Mouse (Mus musculus) heart, postnatal 0 days (tissue): ENCODE results near the gene Olfr821. TPM values are rescaled to one million over a fixed set of nuclear protein-coding genes. Genes with fewer than 3 reads are reported as not detected.
"Not testable (repeated sequence)": the region's sequence is repeated elsewhere in the genome, so short reads cannot be mapped to it uniquely, and the experiment has no call there.

ENCODE experiments used
- ATAC-seq: fragments of 200-750 bp; cut with Nextera tagmentation; 2 replicates; pipeline ENCODE4 v1.8.0; 2017; ENCODE audit warnings: low read depth, moderate number of reproducible peaks, moderate library complexity; ENCODE audit not compliant: insufficient read depth
- DNase-seq: peaks from one replicate; pipeline ENCODE4 v3.0.0-alpha.2; 2016; ENCODE audit warnings: low spot score
- H3K27ac ChIP-seq: fragments of 300-500 bp; sonication (generic); 2 replicates; pipeline ENCODE4 v1.5.1; 2014; ENCODE audit warnings: low read depth, mild to moderate bottlenecking
- H3K27me3 ChIP-seq: fragments of 300-500 bp; sonication (generic); 2 replicates; pipeline ENCODE4 v1.6.1; 2014; ENCODE audit warnings: low read length, mixed read lengths; ENCODE audit not compliant: control insufficient read depth, insufficient read depth
- H3K36me3 ChIP-seq: fragments of 300-500 bp; sonication (generic); replicated peaks from 2 replicates; pipeline ENCODE4 v1.6.1; 2014; ENCODE audit warnings: low read length, mixed read lengths; ENCODE audit not compliant: control insufficient read depth, insufficient read depth
- H3K4me1 ChIP-seq: fragments of 300-500 bp; sonication (generic); 2 replicates; pipeline ENCODE4 v1.6.1; 2014; ENCODE audit warnings: antibody characterized with exemption; ENCODE audit not compliant: control insufficient read depth, insufficient read depth
- H3K4me2 ChIP-seq: fragments of 300-500 bp; sonication (generic); 2 replicates; pipeline ENCODE4 v1.6.1; 2014; ENCODE audit warnings: low read depth, mild to moderate bottlenecking, low read length, moderate library complexity
- H3K4me3 ChIP-seq: fragments of 300-500 bp; sonication (generic); 2 replicates; pipeline ENCODE4 v1.5.1; 2014; ENCODE audit warnings: low read depth, low read length
- H3K9ac ChIP-seq: fragments of 300-500 bp; sonication (generic); replicated peaks from 2 replicates; pipeline ENCODE4 v1.6.1; 2014; ENCODE audit warnings: low read depth, low read length, mixed read lengths
- H3K9me3 ChIP-seq: fragments of 300-500 bp; sonication (generic); replicated peaks from 2 replicates; pipeline ENCODE4 v1.6.1; 2016; ENCODE audit warnings: low read length; ENCODE audit not compliant: control insufficient read depth
- CTCF ChIP-seq: IDR thresholded peaks from 2 replicates; pipeline ENCODE4 v1.5.1; 2016; ENCODE audit warnings: antibody characterized with exemption, control low read depth, low read depth
- EP300 ChIP-seq: IDR thresholded peaks from 2 replicates; pipeline ENCODE4 v1.6.1; 2016; ENCODE audit warnings: antibody characterized with exemption, low read depth
- WGBS: fragments of 180-500 bp; shearing (Covaris S2); extraction: QIAGEN DNeasy Blood & Tissue Kit; methylation state at CpG from one replicate; pipeline ENCODE4 v1.1.7; 2014; 5-methylcytosine and 5-hydroxymethylcytosine counted together
- polyA plus RNA-seq: library from polyadenylated mRNA; unstranded; fragments of >200 nt; fragmentation: Nextera tagmentation; extraction: Ambion mirVana; gene quantifications from 2 replicates; pipeline ENCODE4 v1.2.1, GENCODE M21; 2015
- total RNA-seq: library from RNA; depleted of rRNA; stranded (reverse); fragments of >200 nt; gene quantifications from 2 replicates; pipeline ENCODE4 v1.2.3, GENCODE M21; 2014; ENCODE audit warnings: low replicate concordance; rRNA removed

The Olfr821 gene
- total RNA-seq: not detected in 2 replicates
- not detected in 2 replicates for polyA plus RNA-seq

- H3K27me3 ChIP-seq: no peaks in the 10 kb centered on the region
- H3K9me3 ChIP-seq: no peaks in the 10 kb centered on the region
- H3K27ac ChIP-seq: no peak within 1 kb of the TSS
- H3K9ac ChIP-seq: no peak within 1 kb of the TSS
- DNase-seq (no peak), ATAC-seq (no peak)
- no peaks in the 10 kb centered on the region for H3K36me3 ChIP-seq
- no peak within 1 kb of the TSS for H3K4me2 ChIP-seq
- H3K4me1 ChIP-seq: no peaks in the 10 kb centered on the region
- TF ChIP-seq CTCF: no peak
- no peak for TF ChIP-seq EP300
- H3K4me3 ChIP-seq: no peak within 1 kb of the TSS
Measured at GRCm38 (mm10) chr10:130030048-130030447, at the start of gene Olfr821. Gene Olfr821, plus strand, starts transcription at chr10:130030348.

- not testable (repeated sequence) for H3K36me3 ChIP-seq, H3K4me1 ChIP-seq, H3K4me3 ChIP-seq, H3K27ac ChIP-seq, H3K27me3 ChIP-seq, DNase-seq, H3K9me3 ChIP-seq, H3K9ac ChIP-seq, H3K4me2 ChIP-seq, ATAC-seq
- no CpG with 5 or more reads among the region's 3 CpGs for WGBS
Measured at GRCm38 (mm10) chr10:129981867-129982266, 48.3 kb upstream of the Olfr821 start.

- DNase-seq, H3K9ac ChIP-seq, H3K4me1 ChIP-seq, ATAC-seq, H3K36me3 ChIP-seq, H3K4me2 ChIP-seq, H3K27ac ChIP-seq, H3K4me3 ChIP-seq, H3K27me3 ChIP-seq, H3K9me3 ChIP-seq: not testable (repeated sequence)
- no CpG with 5 or more reads among the region's 1 CpGs for WGBS
Measured at GRCm38 (mm10) chr10:129984962-129985361, 45.2 kb upstream of the Olfr821 start, which contains the start of gene Gm10310. Gene Gm10310, minus strand, starts transcription at chr10:129985062.

GRCm38 (mm10) chr10:130004104-130004503 lies 26.0 kb upstream of the Olfr821 start:
- H3K27me3 ChIP-seq, H3K4me3 ChIP-seq, H3K4me1 ChIP-seq, DNase-seq, H3K4me2 ChIP-seq, H3K9ac ChIP-seq, H3K27ac ChIP-seq, ATAC-seq, H3K36me3 ChIP-seq, H3K9me3 ChIP-seq: not testable (repeated sequence)
- WGBS: 66% methylated on average over 4 of the region's 4 CpGs

- H3K27ac ChIP-seq, H3K36me3 ChIP-seq, ATAC-seq, H3K4me3 ChIP-seq, H3K27me3 ChIP-seq, DNase-seq, H3K4me1 ChIP-seq, H3K9ac ChIP-seq, H3K4me2 ChIP-seq, H3K9me3 ChIP-seq: not testable (repeated sequence)
- WGBS: 74% methylated on average over 4 of the region's 4 CpGs
Measured at GRCm38 (mm10) chr10:130005366-130005765, 24.8 kb upstream of the Olfr821 start.

- H3K4me3 ChIP-seq: no peak within 1 kb of the TSS
- H3K9me3 ChIP-seq: no peaks in the 10 kb centered on the region
- no peak for ATAC-seq
- no peak within 1 kb of the TSS for H3K4me2 ChIP-seq
- no peak for DNase-seq
- no peaks in the 10 kb centered on the region for H3K27me3 ChIP-seq
- no peaks in the 10 kb centered on the region for H3K36me3 ChIP-seq
- no peaks in the 10 kb centered on the region for H3K4me1 ChIP-seq
- TF ChIP-seq EP300 (no peak), CTCF (no peak)
- no peak within 1 kb of the TSS for H3K9ac ChIP-seq
- no peak within 1 kb of the TSS for H3K27ac ChIP-seq
Measured at GRCm38 (mm10) chr10:130012321-130012720, 17.8 kb upstream of the Olfr821 start, which contains the start of gene Olfr820. Gene Olfr820, plus strand, starts transcription at chr10:130012621.
